Mouse (Mus musculus) lung, adult 18-20 months (tissue): ENCODE data around the gene BC030499.

ENCODE experiments used
- DNase-seq, 2 experiments: peaks; one replicate each; pipeline ENCODE4 v3.0.0; 2022; ENCODE audit warnings: mixed read lengths in 2 of 2

Gene BC030499

DNA sequence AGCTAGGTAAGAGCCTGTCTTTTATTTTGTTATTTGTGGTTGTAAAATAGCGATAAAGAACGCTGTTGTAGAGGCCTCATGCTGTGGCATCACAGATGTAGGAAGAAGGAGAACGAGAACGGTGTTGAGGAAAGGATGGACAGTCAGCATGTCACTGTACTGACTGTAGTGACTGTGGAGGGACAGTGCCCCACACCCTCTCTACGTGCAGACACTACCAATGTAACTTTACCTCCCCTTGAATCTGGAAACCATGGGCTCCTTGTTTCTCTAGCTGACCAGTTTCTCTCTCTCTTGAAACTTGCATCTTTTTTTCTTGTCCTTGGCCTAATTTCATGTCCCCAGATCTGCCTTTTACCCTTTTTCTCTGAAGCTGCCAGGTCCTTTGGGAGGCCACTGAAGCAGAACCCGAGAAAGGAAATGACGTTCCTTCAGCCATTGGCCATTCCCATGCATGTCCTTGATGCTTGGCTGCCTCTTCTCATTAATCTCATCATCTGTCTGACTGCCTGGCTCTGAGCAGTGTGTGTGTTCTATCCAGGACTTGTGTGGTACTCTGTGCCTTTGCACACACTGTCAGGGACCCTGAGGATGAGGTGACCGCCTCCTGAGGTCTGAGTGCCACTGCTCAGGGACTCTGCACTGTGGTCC is 20.3 kb downstream of the BC030499 start:
- no peak for DNase-seq

DNA sequence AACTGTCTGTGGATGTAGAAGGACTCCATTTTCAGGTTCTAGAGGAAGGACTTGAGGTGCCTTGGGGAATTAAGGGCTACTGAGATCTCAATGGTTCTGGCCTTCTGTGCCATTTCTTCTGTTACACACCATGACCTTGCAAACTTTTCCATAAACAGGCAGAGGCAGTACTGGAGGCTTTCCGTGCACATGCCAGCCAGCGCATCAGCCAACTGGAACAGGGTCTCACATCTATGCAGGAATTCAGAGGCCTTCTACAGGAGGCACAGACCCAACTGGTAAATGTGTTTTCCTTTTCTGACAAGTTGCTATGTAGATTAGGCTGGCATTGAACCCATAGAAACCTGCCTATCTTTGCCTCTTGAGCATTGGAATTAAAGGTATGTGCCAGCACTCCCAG is 23.0 kb downstream of the BC030499 start:
- DNase-seq, result no peak

DNA sequence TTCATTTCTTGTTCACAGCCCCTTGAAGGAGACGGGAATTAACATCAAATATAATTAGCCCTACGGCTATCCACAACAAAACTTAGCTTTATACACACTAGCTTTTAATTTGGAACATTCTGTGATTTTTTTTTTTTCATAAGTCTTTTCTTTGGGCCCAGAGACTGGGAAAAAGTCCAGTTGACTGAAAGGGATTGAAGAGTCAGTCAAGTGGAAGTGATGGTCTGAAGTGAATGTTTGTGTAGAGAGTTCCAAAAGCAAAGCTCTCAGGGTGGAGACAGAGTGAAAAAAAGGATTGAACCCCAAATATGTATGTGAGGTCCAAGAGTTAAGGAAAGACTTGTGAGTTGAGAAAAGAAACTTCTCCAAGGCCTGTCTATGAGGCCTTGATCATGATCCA is 27.8 kb downstream of the BC030499 start:
- DNase-seq, result no peak

DNA sequence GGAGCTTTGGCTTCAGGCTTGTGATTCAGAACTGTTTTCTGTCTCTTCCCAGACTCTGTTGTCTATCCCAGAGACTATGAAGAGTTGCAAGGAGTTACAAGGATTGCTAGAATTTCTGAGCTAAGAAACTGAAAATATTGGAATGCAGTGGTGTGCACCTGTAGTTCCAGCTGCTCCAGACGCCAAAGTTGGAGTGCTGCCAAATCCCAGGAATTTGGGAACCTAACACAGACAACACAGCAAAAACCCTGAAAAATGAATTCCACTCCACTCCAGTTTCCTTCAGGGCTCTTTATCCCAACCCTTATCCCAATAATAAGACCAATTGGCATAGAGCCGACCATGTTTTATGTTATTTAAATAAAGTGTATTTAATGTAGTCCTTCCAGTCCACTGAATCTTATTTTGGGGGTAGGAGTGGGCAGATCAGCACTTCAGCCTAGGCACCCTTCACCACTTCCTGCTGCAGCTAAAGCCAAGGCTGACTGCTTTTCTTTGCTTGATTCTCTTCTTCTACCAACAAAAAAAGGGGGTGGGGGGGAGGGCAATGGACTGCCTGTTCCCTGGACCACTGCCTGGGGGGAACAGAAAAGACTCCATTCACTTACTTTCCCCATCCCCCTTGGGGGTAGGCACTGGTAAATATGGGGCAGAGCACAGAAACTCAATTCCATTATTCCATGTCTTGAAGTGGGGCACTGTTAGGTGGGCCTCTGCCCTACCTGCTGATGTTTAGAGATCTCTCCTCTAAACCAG is 31.6 kb downstream of the BC030499 start:
- DNase-seq, result no peak

DNA sequence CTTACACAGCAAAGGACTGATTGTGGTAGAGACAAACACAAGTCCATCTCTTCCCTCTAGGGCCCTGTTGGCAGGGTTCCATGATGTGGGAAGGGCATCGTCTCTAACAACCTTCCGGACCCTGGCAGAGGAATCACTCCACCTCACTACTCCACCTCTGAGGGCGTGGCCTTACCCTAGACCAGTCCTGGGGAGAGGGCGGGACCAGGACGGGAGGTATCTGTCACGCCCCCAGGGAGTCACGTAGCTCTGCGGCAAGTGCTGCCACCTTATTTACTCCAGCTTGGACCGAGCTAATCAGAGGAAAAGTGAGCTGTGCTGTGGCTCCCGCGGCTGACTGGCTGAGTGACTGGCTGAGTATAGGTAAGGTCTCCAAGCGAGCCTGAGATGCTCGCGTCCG is 32.2 kb downstream of the BC030499 start, which contains the start of gene Aldoc:
TSS of gene Aldoc (plus strand) at position 109 of the 400 bp plus-strand sequence.
- peak; percentile 92 to 96 for DNase-seq

DNA sequence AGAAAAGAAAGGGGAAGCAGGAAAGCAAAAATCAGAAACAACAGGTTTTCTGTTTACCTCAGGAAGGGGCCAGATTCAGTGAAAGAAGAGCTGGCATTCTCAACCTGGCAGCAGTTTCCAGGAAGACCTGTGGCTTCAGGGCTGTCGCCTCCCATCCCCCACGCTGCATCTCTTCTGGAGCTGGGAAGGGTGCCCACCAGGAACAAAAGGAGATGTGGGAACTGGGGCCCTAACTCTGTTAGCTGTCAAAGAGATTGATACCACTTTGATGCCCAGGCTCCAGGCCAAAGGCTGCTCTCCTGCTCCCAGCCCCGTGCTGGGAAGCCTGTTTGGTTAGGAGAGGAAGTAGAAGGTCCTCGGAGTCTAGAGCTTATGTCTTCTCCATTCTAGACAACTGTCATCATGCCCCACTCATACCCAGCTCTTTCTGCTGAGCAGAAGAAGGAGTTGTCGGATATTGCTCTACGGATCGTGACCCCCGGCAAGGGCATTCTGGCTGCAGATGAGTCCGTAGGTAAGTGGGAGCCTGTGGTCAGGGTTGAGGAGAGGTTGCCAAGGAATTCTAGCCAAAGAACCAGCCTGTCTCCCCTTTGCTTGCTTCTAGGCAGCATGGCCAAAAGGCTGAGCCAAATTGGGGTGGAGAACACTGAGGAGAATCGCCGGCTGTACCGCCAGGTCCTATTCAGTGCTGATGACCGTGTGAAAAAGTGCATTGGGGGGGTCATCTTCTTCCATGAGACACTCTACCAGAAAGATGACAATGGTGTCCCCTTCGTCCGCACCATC is 33.6 kb downstream of the BC030499 start:
- no peak for DNase-seq

DNA sequence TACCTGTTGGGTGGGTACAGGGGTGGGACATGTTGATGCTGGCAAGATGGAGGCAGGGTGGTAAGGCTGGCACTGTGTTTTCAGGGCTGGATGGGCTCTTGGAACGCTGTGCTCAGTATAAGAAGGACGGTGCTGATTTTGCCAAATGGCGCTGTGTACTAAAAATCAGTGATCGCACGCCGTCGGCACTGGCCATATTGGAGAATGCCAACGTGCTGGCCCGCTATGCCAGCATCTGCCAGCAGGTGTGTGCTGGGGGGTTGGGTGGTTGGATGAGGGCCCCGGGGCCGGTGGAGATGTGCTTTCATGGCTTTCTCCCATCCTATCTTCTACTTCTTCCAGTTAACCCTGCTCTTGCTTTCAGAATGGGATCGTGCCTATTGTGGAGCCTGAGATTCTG is 34.3 kb downstream of the BC030499 start:
- DNase-seq, result no peak

DNA sequence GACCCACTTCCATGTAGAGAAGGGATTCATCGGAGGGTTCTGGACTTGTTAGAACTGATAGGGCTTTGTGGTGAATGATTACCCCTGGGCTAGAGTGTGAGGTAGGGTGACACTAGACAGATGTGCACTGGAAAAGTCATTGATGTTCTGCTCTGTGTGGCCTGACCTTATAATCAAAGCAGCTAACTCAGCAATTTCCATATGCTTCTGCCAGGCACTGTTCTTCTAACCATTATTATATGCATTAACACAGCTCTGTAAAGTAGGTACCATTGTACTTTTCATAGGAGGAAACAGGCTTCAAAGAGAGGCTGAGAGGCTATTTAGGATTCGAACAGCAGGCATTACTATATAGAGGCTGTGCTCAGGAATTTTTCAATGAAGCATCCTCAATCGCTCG is 36.6 kb downstream of the BC030499 start:
- no peak for DNase-seq

DNA sequence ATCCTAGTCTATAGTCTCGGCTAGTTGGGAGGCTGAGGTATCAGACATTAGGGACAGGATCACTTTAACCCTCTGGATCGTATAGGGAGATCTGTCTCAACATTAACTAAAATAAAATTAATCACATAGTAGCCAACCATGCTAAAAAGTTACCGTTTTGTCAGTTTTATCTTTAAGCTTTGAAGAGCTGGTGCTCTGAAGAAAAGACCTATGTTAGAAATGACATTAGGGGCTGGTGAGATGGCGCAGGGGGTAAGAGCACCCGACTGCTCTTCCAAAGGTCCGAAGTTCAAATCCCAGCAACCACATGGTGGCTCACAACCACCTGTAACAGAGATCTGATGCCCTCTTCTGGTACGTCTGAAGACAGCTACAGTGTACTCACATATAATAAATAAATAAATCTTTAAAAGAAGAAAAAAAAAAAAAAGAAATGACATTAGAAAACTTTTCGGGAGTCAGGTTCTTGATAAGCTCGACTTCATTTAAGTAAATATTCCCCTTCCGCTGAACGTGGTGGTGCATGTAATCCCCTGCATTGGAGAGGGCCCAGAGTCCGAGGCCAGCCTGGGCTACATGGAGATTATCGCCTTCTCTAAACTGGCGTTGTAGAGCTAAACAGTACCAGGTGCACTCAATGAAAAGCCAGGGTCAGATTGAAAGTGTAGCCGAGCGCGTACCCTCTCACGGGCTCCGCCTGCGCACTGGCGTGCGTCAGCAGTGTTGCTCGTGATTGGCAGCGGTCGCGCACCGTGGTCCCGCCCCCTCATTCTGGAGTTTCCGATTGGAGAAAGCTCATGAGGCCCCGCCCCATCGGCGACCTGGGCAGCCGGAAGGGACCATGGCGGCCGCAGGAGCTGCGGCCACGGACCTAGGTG is 37.2 kb downstream of the BC030499 start, which contains the start of gene Pigs:
TSS of gene Pigs (plus strand) at position 782 of the 878 bp plus-strand sequence.
- peak; percentile 98 for DNase-seq

DNA sequence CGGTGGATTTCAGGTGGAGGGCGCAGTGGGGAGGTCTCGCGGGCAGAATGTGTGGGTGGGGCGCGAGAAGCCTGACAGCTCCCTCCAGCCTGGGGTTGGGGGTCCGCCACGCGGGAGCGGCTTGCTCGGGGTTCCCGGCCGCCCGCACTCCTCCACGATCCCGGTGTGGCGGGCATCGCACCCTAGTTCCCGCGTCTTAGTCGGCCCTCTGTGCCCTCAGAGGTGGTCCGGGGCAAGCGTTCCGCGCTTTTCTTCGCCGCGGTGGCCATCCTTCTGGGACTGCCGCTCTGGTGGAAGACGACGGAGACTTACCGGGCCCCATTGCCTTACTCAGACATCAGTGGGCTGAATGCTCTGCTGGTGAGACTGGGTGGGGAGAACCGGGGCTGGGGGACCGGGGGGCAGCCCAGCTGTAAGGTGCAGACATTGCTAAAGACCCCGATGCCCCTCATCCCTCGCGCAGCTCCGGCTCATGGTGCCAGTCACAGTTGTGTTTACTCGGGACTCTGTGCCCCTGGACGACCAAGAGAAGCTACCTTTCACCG is 37.9 kb downstream of the BC030499 start:
- DNase-seq, result no peak

DNA sequence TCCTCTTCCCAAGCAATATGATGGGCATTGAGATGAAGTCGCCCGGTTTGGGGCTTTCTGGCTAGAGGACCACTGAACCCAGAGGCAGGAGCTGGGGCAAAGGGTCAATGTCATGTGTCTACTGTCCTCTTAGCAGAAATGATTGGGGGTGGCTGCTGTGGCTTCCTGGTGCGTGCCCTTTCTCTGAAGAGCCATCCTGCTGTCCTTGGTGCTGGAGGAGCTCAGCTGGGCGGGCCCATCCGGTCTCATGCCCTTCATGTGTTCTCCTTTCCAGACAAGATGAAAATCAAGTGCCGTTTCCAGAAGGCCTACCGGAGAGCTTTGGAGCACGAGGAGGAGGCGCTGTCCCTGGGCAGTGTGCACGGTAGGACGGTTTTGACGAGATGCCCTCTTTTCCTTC is 42.0 kb downstream of the BC030499 start:
- no peak for DNase-seq

DNA sequence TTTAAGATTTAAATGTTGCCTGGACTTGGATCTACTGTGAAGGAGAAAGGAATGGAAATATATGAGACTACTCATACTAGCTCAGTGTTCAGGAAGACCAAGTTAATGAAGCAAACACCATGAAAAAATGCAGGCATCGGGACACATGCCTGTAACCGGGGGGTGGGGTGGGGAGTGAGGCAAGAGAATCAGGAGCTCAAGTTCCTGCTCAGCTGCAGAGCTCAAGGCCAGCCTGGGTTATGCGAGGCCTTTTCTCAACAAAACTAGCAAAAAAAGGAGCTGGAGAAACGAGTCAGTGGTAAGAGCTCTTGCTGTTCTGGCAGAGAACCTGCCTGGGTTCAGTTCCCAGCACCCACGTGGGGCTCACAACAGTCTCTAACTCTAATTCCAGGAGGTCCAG is 43.4 kb downstream of the BC030499 start:
- no peak for DNase-seq

DNA sequence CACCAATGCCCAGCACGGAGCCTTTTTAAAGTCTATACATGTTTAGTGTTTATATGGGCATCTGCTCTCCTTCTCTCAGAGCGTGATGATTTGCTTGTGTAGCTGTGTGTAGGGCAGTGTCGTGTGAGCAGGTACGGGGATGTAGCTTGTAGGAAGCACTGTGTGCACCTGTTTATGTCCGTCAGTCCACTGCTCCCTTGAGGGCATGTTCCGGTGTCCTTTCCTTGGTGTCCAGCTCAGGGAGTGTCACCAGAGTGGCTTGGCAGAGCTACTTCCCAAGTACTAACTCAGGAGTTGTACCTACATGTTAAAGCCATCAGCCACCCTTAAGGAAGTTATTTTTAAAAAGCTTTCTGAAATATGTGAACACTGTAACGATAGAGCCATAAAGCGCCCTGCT is 46.4 kb downstream of the BC030499 start:
- no peak for DNase-seq

DNA sequence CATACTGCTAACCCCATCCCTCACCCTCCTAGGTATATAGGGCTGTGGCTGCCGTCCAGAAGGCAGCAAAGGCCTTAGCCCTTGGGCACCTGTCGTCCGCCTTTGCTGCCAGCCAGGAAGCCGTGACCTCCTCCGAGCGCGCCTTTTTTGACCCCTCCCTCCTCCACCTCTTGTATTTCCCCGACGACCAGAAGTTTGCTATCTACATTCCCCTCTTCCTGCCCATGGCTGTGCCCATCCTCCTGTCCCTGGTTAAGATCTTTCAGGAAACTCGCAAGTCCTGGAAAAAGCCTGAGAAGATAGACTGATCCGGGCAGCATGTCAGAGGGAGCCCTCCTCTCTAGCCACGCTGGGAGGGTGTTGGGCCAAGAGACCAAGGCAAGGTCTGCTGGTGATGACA is 51.1 kb downstream of the BC030499 start:
- DNase-seq, result no peak

DNA sequence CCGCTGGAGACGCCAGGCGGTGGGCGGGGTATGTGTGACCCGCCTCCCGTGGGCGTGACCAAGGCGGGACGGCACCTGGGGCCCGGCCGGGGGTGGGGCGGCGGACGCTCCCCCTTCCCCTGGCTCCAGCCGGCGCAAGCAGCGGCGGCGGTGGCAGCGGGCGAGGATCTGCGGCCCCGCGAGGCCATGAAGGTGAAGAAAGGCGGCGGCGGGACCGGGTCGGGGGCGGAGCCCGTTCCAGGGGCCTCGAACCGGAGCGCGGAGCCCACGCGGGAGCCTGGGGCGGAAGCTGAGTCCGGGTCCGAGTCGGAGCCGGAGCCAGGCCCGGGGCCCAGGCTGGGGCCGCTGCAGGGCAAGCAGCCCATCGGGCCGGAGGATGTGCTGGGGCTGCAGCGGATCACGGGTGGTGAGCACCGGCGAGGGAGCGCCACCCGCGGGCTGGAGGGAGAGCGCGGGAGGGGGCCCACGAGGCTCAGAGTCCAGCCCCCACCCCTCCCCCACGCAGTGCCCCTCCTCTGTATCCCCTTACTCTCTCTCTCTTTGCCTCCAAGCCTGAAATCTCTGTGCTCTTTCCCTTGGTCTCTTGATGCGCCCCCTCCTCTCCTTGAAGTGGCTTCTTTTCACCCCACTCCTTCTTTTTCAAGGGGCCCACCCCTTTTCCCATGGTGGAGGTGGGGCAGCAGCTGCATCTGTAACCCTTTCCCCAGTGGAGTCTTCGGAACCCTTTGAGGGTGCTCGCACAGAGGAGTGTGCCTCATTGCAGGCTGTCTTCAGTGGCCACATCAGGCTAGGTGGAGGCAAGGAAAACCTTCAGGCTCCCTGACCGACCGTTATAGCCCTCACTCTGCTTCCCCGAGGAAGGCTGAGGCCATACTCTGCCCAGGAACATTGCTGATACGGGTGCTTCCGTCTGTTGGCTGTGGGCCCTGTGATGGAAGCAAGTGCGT is 53.0 kb downstream of the BC030499 start, which contains the start of gene Unc119:
TSS of gene Unc119 (plus strand) at position 102 of the 947 bp plus-strand sequence.
- DNase-seq, result peak; percentile 79 to 82

DNA sequence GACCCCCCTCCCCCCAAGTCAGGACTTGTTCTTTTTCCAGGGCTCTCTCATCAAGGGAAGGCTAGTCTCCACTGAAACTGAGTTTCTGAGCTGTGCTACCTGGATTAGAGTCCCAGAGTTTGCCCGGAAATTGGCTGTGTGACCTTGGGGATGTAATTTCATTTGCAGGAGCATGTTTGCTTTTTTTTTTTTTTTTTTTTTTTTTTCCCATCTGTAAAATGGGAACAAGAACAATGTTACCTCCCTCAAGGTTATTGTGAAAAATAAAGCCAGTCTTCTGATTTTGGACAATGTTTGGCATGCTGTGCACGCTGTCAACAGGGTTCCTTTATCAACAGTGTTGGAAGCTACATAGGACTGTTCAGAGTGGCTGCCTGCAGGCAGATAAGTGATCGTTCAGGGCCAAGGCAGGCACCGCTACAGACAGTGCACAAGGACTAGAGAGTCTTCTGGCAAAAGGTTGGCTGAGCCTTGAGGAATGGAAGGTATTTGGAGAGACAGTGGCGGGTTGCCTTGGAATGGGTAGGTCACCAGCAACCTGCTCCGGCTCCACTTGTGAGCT is 53.8 kb downstream of the BC030499 start:
- no peak for DNase-seq

DNA sequence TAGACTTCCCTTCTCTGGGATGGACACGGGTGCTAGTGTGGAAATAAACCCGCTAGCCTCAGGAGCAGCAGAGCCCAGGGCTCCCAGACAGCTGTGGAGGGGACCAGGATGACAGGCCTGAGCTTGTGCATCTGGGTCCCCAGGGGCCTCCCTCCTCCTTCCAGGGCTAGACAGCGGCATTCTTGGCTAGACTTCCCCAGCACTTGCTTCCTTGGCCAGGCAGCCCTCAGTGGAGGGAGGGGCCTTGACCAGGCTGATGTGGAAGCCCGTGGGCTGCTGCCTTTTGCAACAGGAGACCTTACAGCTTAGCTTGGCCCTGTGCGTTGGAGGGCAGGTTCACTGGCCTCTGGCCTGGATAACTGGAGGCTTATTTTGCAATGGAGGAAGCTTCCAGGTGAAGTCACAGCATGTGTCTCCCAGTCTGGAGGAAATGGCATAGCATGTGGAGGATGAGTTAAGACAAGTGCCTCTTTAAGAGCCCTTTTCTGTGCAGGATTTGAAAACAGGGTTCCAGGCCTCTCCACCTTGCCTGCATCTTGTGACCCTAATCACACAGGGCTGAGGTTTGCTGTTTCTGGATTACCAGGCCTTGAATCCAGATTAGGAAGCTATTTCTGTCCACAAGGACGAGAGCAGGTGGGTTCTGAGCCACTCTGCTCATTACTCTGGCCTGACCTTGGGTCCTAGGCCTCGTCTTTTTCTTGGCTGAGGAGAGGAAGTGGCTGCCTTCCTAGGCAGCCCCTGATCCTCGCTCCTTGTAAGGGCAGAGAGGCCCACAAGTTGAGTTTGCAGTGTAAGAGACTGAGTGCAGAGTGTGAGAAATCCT is 54.5 kb downstream of the BC030499 start:
- peak; percentile 70 to 72 for DNase-seq

DNA sequence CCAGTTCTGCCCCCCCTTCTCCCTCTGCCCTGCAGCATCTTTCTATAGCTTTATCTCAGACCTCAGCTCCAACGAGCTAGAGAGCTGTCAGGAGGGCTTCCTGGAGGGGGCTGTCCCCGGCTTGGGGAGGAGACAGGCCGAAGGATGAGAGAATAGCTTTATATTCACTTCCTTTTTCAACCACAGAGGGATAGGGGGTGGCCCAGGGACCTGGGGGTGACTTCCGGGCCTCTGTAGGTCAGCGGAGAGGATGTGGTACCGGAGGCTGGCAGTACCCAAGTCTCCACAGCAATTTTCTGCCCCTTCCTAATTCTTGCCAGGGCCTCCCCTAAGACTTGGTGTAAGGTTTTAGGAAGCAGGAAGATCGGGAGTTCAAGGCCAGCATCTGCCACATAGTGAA is 55.2 kb downstream of the BC030499 start:
- peak; percentile 56 to 61 for DNase-seq
